Mouse (Mus musculus) brown adipose tissue, adult 24 weeks (tissue): Measurements from ENCODE around the gene Shroom3. TPM values are rescaled to one million over a fixed set of nuclear protein-coding genes. Genes with fewer than 3 reads are reported as not detected.

Source experiments
- H3K27ac ChIP-seq: fragments of 200-500 bp; replicated peaks from 2 replicates; pipeline ENCODE4 v1.5.1; 2012; ENCODE audit warnings: low read depth, mild to moderate bottlenecking, low read length
- H3K4me1 ChIP-seq: fragments of 200-500 bp; 2 replicates; pipeline ENCODE4 v1.6.1; 2012; ENCODE audit warnings: low read length, mixed read lengths; ENCODE audit not compliant: control insufficient read depth, insufficient read depth, insufficient read length
- H3K4me3 ChIP-seq: fragments of 200-500 bp; 2 replicates; pipeline ENCODE4 v1.5.1; 2012; ENCODE audit warnings: low read depth, mild to moderate bottlenecking, low read length, moderate library complexity; ENCODE audit not compliant: insufficient read depth
- polyA plus RNA-seq: library from polyadenylated mRNA; stranded (reverse); fragments of >200 nt; gene quantifications from 2 replicates; pipeline ENCODE4 v1.2.4, GENCODE M21; 2012; ENCODE audit not compliant: missing spikeins, insufficient read depth, insufficient read length

Gene Shroom3
- polyA plus RNA-seq, 1 experiment, result 0.59 TPM

- Histone ChIP-seq H3K4me3 (no peak overlapping the region), H3K27ac (0 out of 2 replicates have a peak overlapping the region, but pooled peaks have one; percentile 21), H3K4me1 (peaks cover 8% of the 10 kb centered on the region; the same call in 1 of the 2 replicates)
Observed at GRCm38 (mm10) chr5:92858576-92858975, 175.3 kb downstream of the Shroom3 start.

- Histone ChIP-seq H3K4me3 (no peak overlapping the region), H3K4me1 (peaks cover 2% of the 10 kb centered on the region; the same call in 1 of the 2 replicates), H3K27ac (no peak overlapping the region)
Observed at GRCm38 (mm10) chr5:92861416-92862112, 178.3 kb downstream of the Shroom3 start.

DNA sequence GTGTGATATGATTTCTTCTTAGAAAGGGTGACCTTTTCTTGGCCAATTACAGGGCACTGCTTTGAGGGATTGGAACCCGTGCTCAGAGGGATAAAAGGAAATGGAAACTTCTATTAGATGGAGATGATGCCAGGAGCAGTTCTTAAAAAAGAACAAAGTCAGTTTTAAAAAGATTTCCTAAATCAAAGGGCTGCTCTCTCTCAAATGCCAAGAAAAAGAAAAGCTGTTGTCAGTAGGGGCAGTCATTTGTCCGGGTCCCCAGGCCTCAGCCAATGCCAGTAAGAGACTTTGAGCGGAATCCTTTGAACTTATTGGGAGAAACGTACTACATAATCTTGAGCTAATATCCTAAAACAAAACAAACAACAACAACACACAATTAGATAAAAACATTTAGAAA is 181.9 kb downstream of the Shroom3 start:
- Histone ChIP-seq H3K4me1 (no peaks in the 10 kb centered on the region), H3K4me3 (no peak overlapping the region), H3K27ac (no peak overlapping the region)

GRCm38 (mm10) chr5:92866546-92866945 is 183.3 kb downstream of the Shroom3 start:
- H3K4me3 ChIP-seq, result no peak overlapping the region
- H3K27ac ChIP-seq, result no peak overlapping the region
- no peaks in the 10 kb centered on the region for H3K4me1 ChIP-seq

- no peaks in the 10 kb centered on the region for H3K4me1 ChIP-seq
- no peak overlapping the region for H3K4me3 ChIP-seq
- no peak overlapping the region for H3K27ac ChIP-seq
Observed at GRCm38 (mm10) chr5:92867253-92867652, 184.0 kb downstream of the Shroom3 start.

- no peaks in the 10 kb centered on the region for H3K4me1 ChIP-seq
- no peak overlapping the region for H3K27ac ChIP-seq
- no peak overlapping the region for H3K4me3 ChIP-seq
Observed at GRCm38 (mm10) chr5:92868231-92868630, 185.0 kb downstream of the Shroom3 start.

- H3K4me3 ChIP-seq, result no peak overlapping the region
- no peak overlapping the region for H3K27ac ChIP-seq
- no peaks in the 10 kb centered on the region for H3K4me1 ChIP-seq
Observed at GRCm38 (mm10) chr5:92871048-92871447, 187.8 kb downstream of the Shroom3 start.

DNA sequence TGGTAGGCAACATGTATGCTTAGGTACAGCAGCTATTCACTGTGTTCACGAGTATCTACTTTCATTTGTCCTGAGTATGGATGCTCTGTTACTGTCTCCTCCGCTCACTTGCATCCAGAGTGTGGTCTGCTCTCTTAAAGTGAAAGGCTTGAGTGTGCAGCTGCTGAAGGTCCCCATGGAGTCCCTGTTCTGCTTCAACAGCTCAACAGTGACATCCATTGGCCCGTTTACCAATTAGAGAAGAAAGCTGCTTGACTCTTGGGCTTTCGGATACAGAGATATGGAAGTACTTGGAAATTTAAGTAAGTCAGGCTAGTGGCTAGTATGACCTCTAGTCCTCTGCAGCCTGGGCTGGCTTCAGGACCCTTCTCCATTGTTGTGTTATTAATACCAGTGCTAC is 188.9 kb downstream of the Shroom3 start:
- Histone ChIP-seq H3K27ac (no peak overlapping the region), H3K4me1 (no peaks in the 10 kb centered on the region), H3K4me3 (no peak overlapping the region)

GRCm38 (mm10) chr5:92872991-92873390 is 189.8 kb downstream of the Shroom3 start:
- Histone ChIP-seq H3K27ac (no peak overlapping the region), H3K4me1 (no peaks in the 10 kb centered on the region), H3K4me3 (no peak overlapping the region)

DNA sequence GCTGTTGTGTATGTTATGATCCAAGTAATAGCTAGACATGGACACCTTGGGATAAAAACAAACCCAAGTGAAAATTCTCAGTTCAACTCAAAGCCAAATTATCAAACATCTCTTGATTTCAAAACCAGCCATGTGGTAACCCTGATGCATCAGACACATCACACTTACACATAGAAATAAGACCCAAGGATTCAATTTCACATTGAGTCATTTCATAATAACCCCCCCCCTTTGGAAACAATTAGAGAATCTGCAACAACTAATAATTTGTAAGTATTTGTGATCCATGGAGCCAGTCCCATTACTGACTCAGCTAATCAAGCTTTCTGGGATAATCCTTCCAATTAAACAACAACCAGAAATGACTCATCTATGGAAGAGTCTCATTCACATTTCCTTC is 190.3 kb downstream of the Shroom3 start:
- Histone ChIP-seq H3K4me3 (no peak overlapping the region), H3K27ac (no peak overlapping the region), H3K4me1 (no peaks in the 10 kb centered on the region)

DNA sequence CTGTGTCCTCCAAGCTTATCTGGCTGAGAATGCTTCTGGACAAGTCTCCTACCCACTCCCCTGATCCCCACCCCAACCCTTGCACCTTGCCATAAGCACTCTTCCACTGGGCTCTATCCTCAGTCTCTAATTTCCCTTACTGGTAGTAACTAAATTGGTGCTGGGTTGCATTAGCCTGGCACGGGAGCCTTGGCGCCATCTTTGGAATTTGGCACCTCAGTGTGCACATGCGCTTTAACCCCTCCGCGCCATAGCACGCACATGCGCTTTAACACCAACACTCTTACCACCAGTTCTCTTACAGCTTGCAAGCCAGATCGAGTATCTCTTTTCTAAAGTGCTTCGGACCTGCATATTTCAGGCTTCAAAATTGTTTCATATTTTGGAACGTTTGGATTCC is 192.6 kb downstream of the Shroom3 start:
- Histone ChIP-seq H3K4me1 (no peaks in the 10 kb centered on the region), H3K4me3 (no peak overlapping the region), H3K27ac (no peak overlapping the region)

- Histone ChIP-seq H3K4me3 (no peak overlapping the region), H3K4me1 (no peaks in the 10 kb centered on the region), H3K27ac (no peak overlapping the region)
Observed at GRCm38 (mm10) chr5:92877104-92877503, 193.9 kb downstream of the Shroom3 start.

DNA sequence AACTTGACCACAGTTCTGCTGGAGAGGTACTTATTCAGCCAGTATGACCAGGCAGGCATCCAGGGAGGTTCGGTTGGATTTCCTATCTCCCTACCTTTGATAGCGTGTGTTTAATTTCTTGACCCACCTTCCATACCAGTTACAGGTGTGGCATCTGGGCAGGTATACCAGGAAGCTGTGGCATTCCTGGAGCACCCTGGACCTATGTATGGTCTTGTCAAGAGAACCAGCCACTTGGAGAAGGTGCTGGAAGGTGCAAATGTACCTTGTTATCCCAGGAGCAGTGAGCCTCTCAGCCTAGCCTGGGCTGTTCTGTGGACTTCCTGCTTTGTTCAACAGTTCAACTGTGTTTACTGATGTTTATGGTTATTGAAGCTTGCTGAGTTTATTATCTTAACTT is 197.2 kb downstream of the Shroom3 start:
- H3K4me3 ChIP-seq, result no peak overlapping the region
- no peaks in the 10 kb centered on the region for H3K4me1 ChIP-seq
- H3K27ac ChIP-seq, result no peak overlapping the region

- Histone ChIP-seq H3K4me1 (no peaks in the 10 kb centered on the region), H3K4me3 (no peak overlapping the region), H3K27ac (no peak overlapping the region)
Observed at GRCm38 (mm10) chr5:92880893-92881292, 197.7 kb downstream of the Shroom3 start.

DNA sequence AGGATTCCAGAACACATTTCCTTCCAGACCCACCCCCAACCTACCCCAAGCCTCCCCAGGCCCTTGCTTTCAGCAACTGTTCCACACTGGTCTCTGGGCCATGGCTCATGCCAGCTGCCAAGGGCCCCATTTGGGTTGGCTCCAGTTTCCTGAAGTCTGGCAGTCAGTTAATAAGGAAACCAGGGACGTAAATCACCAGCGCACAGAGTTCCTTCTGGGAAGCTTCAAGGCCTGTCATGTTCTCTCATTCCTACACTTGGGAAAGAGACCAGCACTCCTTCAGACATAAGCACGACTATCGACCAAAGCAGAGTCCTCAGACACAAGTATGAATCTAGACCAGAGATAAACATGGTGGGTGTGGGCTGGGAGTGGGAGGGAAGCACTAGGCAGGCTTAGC is 202.9 kb downstream of the Shroom3 start:
- peaks cover 2% of the 10 kb centered on the region; the same call in 1 of the 2 replicates for H3K4me1 ChIP-seq

DNA sequence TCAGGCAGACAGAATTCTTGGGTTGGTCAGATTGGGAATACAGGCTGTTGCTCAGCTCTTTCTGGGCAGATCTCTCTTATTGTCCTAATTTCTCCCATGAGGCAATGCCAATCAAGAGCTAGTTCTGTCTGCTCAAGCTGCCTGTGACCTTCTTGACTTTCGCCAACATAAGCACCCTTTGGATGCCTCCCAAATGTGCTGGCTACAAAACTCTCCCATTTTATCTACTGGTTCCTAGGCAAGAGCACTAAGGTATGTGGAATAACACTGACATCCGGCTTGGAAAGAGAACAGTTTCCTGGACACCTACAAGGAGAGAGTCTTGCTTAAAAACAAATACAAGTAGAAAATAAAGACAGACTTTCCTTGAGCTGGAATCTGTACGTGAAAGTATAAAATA is 204.3 kb downstream of the Shroom3 start:
- Histone ChIP-seq H3K4me1 (peaks cover 2% of the 10 kb centered on the region; the same call in 1 of the 2 replicates), H3K4me3 (no peak overlapping the region), H3K27ac (no peak overlapping the region)

More for the DNA sequence above, 202.9 kb downstream of the Shroom3 start:
- no peak overlapping the region for H3K4me3 ChIP-seq
- no peak overlapping the region for H3K27ac ChIP-seq
